Mouse (Mus musculus) G1E-ER4 (cell line): ENCODE data around the gene Anpep. TPM values are rescaled to one million over a fixed set of nuclear protein-coding genes. Genes with fewer than 3 reads are reported as not detected.

Source experiments
- GATA1 ChIP-seq: IDR thresholded peaks from one replicate; pipeline ENCODE4 v1.8.0; 2012; ENCODE audit warnings: low read length, inconsistent platforms
- polyA plus RNA-seq: library from polyadenylated mRNA; stranded (reverse); fragments of >175 nt; gene quantifications from 2 replicates; pipeline ENCODE4 v1.2.3, GENCODE M21; 2012

Anpep gene
- polyA plus RNA-seq, 1 experiment, result not detected

- no peak for TF ChIP-seq GATA1
Measured at GRCm38 (mm10) chr7:79844090-79844802, 16.6 kb downstream of the Anpep start.

GRCm38 (mm10) chr7:79842163-79842562, 18.7 kb downstream of the Anpep start:
- TF ChIP-seq GATA1, result no peak

- no peak for TF ChIP-seq GATA1
Measured at GRCm38 (mm10) chr7:79837247-79837646, 23.6 kb downstream of the Anpep start.

GRCm38 (mm10) chr7:79835196-79835595, 25.7 kb downstream of the Anpep start:
- no peak for TF ChIP-seq GATA1

- no peak for TF ChIP-seq GATA1
Measured at GRCm38 (mm10) chr7:79832980-79833379, 27.9 kb downstream of the Anpep start.

GRCm38 (mm10) chr7:79831585-79831984, 29.3 kb downstream of the Anpep start:
- TF ChIP-seq GATA1, result no peak

GRCm38 (mm10) chr7:79831145-79831544, 29.7 kb downstream of the Anpep start:
- no peak for TF ChIP-seq GATA1

- no peak for TF ChIP-seq GATA1
Measured at GRCm38 (mm10) chr7:79828341-79828740, 32.5 kb downstream of the Anpep start.

- no peak for TF ChIP-seq GATA1
Measured at GRCm38 (mm10) chr7:79822092-79822695, 38.7 kb downstream of the Anpep start.

- TF ChIP-seq GATA1, result no peak
Measured at GRCm38 (mm10) chr7:79819996-79820395, 40.9 kb downstream of the Anpep start.

- no peak for TF ChIP-seq GATA1
Measured at GRCm38 (mm10) chr7:79819515-79819914, 41.3 kb downstream of the Anpep start.

- TF ChIP-seq GATA1, result no peak
Measured at GRCm38 (mm10) chr7:79818321-79818720, 42.5 kb downstream of the Anpep start.

GRCm38 (mm10) chr7:79813409-79813808, 47.5 kb downstream of the Anpep start:
- TF ChIP-seq GATA1, result no peak

- no peak for TF ChIP-seq GATA1
Measured at GRCm38 (mm10) chr7:79810611-79811506, 50.0 kb downstream of the Anpep start, which contains the start of gene Mesp2. Gene Mesp2, plus strand, starts transcription at chr7:79810727.

- TF ChIP-seq GATA1, result no peak
Measured at GRCm38 (mm10) chr7:79808561-79808960, 52.3 kb downstream of the Anpep start.

- no peak for TF ChIP-seq GATA1
Measured at GRCm38 (mm10) chr7:79803887-79804286, 57.0 kb downstream of the Anpep start.

GRCm38 (mm10) chr7:79802037-79802436, 58.8 kb downstream of the Anpep start:
- TF ChIP-seq GATA1, result no peak
